Mouse (Mus musculus) midbrain, embryonic 16.5 days (tissue): ENCODE results near the gene Tnfrsf21. TPM values are rescaled to one million over a fixed set of nuclear protein-coding genes. Genes with fewer than 3 reads are reported as not detected.

ENCODE experiments used
- ATAC-seq: fragments of 200-750 bp; cut with Nextera tagmentation; 2 replicates; pipeline ENCODE4 v1.8.0; 2017; ENCODE audit warnings: moderate TSS enrichment
- H3K27ac ChIP-seq: fragments of 300-500 bp; sonication (generic); 2 replicates; pipeline ENCODE4 v1.5.1; 2014; ENCODE audit warnings: mild to moderate bottlenecking, low read length, mixed read lengths
- H3K27me3 ChIP-seq: fragments of 300-500 bp; sonication (generic); 2 replicates; pipeline ENCODE4 v1.6.1; 2014; ENCODE audit warnings: low read depth, low read length, mixed read lengths; ENCODE audit not compliant: control insufficient read depth, insufficient read depth
- H3K36me3 ChIP-seq: fragments of 300-500 bp; sonication (generic); 2 replicates; pipeline ENCODE4 v1.6.1; 2014; ENCODE audit warnings: mild to moderate bottlenecking, low read length, moderate library complexity, mixed read lengths; ENCODE audit not compliant: control insufficient read depth, insufficient read depth
- H3K4me1 ChIP-seq: fragments of 300-500 bp; sonication (generic); 2 replicates; pipeline ENCODE4 v1.6.1; 2014; ENCODE audit warnings: mild to moderate bottlenecking, low read length, mixed read lengths; ENCODE audit not compliant: control insufficient read depth, insufficient read depth
- H3K4me2 ChIP-seq: fragments of 300-500 bp; sonication (generic); 2 replicates; pipeline ENCODE4 v1.6.1; 2014; ENCODE audit warnings: mild to moderate bottlenecking, low read length, mixed read lengths
- H3K4me3 ChIP-seq: fragments of 300-500 bp; sonication (generic); 2 replicates; pipeline ENCODE4 v1.5.1; 2014; ENCODE audit warnings: low read depth, mild to moderate bottlenecking, low read length, moderate library complexity, mixed read lengths
- H3K9ac ChIP-seq: fragments of 300-500 bp; sonication (generic); 2 replicates; pipeline ENCODE4 v1.6.1; 2014; ENCODE audit warnings: low read depth, low read length, mixed read lengths
- H3K9me3 ChIP-seq: fragments of 300-500 bp; sonication (generic); replicated peaks from 2 replicates; pipeline ENCODE4 v1.6.1; 2014; ENCODE audit warnings: mild to moderate bottlenecking, low read length, mixed read lengths; ENCODE audit not compliant: control insufficient read depth, poor library complexity, severe bottlenecking
- WGBS: fragments of 180-500 bp; shearing (Covaris S2); extraction: QIAGEN DNeasy Blood & Tissue Kit; methylation state at CpG from one replicate; pipeline ENCODE4 v1.1.7; 2014; 5-methylcytosine and 5-hydroxymethylcytosine counted together
- polyA plus RNA-seq: library from polyadenylated mRNA; unstranded; fragments of >200 nt; fragmentation: Nextera tagmentation; extraction: Ambion mirVana; gene quantifications from 2 replicates; pipeline ENCODE4 v1.2.1, GENCODE M21; 2015

The Tnfrsf21 gene
- polyA plus RNA-seq, 1 experiment from 2014 or later: 71.6 TPM

GRCm38 (mm10) chr17:43109501-43109900 is 93.1 kb downstream of the Tnfrsf21 start:
- Histone ChIP-seq H3K9ac (no peak overlapping the region), H3K27ac (no peak overlapping the region), H3K4me1 (no peaks in the 10 kb centered on the region; the same call in 1 of the 2 replicates), H3K36me3 (no peaks in the 10 kb centered on the region), H3K4me3 (no peak overlapping the region), H3K9me3 (no peaks in the 10 kb centered on the region), H3K4me2 (no peak overlapping the region), H3K27me3 (no peaks in the 10 kb centered on the region)
- 82% methylated on average over 4 of the region's 4 CpGs for WGBS
- ATAC-seq: no peak

DNA sequence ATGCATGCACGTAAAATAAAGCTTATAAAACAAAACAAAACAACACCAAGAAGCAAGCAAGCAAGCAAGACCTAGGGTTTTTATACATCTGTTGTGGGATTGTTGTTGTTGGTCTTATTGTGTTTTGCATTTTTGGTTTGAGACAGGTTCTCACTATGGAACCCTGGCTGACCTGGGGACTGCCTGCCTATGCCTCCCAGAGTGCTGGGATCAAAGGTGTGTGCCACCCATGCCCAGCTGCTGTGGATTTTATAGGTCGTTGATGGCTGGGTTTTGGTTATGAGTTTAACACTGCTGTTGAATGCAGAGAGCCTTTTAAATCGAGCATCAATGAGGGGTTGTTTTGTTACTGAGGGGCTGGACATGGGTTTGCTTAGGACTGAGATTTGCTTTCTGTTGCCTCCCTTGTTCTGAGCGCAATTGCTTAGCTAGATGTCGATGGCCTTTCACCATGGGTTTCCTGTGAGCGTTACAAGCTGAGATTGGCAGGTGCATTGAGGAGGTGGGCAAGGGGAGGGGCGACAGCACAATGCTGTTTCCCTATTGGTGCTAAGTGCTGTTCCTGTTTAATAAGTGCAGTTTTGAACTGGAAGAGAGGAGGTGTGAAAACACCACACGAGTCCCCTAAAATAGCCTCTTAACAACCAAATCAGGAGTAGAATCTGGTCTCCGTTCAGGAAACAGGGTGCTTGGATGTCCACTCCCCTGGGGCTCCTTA is 94.0 kb downstream of the Tnfrsf21 start:
- no peaks in the 10 kb centered on the region for H3K9me3 ChIP-seq
- no peaks in the 10 kb centered on the region for H3K27me3 ChIP-seq
- 74% methylated on average over 9 of the region's 9 CpGs for WGBS
- H3K4me3 ChIP-seq: no peak overlapping the region
- no peaks in the 10 kb centered on the region for H3K36me3 ChIP-seq
- H3K4me2 ChIP-seq: no peak overlapping the region
- H3K27ac ChIP-seq: no peak overlapping the region
- H3K9ac ChIP-seq: no peak overlapping the region
- no peak for ATAC-seq
- H3K4me1 ChIP-seq: no peaks in the 10 kb centered on the region; the same call in 1 of the 2 replicates

GRCm38 (mm10) chr17:43113391-43113984 is 97.1 kb downstream of the Tnfrsf21 start:
- no peak overlapping the region for H3K9ac ChIP-seq
- H3K4me2 ChIP-seq: no peak overlapping the region
- ATAC-seq: no peak
- no peak overlapping the region for H3K27ac ChIP-seq
- H3K36me3 ChIP-seq: no peaks in the 10 kb centered on the region
- no peaks in the 10 kb centered on the region for H3K9me3 ChIP-seq
- WGBS: 66% methylated on average over 9 of the region's 9 CpGs
- H3K4me1 ChIP-seq: no peaks in the 10 kb centered on the region; the same call in 1 of the 2 replicates
- H3K27me3 ChIP-seq: no peaks in the 10 kb centered on the region
- H3K4me3 ChIP-seq: no peak overlapping the region

GRCm38 (mm10) chr17:43114086-43114581 is 97.8 kb downstream of the Tnfrsf21 start:
- Histone ChIP-seq H3K4me1 (no peaks in the 10 kb centered on the region; the same call in 1 of the 2 replicates), H3K36me3 (no peaks in the 10 kb centered on the region), H3K9me3 (no peaks in the 10 kb centered on the region), H3K4me2 (no peak overlapping the region), H3K9ac (no peak overlapping the region), H3K4me3 (no peak overlapping the region), H3K27me3 (no peaks in the 10 kb centered on the region), H3K27ac (no peak overlapping the region)
- ATAC-seq: peak; percentile 86
- 64% methylated on average over 8 of the region's 8 CpGs for WGBS

DNA sequence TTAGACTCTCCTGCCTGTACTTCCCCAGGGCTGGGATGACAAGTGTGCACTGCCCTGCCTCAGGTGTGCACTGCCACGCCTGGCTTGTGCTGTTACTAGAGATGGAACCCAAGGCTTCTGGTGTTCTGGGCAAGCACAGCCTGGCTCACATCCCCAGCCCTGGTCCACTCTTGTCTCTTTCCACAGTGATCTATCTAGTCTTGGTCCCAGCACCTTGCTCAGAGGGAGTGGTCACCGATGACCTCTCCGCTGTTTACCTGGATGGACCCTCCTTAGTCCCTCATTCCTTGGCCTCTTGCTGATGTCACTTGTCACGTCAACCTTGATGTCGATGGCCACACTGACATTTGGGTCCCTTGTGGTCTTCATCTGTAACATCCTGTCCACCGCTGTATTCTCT is 98.6 kb downstream of the Tnfrsf21 start:
- H3K27ac ChIP-seq: no peak overlapping the region

GRCm38 (mm10) chr17:43116748-43117147 is 100.4 kb downstream of the Tnfrsf21 start:
- Histone ChIP-seq H3K4me1 (no peaks in the 10 kb centered on the region; the same call in 1 of the 2 replicates), H3K9ac (no peak overlapping the region), H3K4me3 (no peak overlapping the region), H3K27ac (no peak overlapping the region), H3K27me3 (no peaks in the 10 kb centered on the region), H3K4me2 (no peak overlapping the region), H3K36me3 (no peaks in the 10 kb centered on the region), H3K9me3 (no peaks in the 10 kb centered on the region)
- no peak for ATAC-seq
- 86% methylated on average over 10 of the region's 10 CpGs for WGBS

More for the DNA sequence above, 98.6 kb downstream of the Tnfrsf21 start:
- Histone ChIP-seq H3K4me1 (no peaks in the 10 kb centered on the region; the same call in 1 of the 2 replicates), H3K4me3 (no peak overlapping the region), H3K27me3 (no peaks in the 10 kb centered on the region), H3K4me2 (no peak overlapping the region), H3K9ac (no peak overlapping the region), H3K9me3 (no peaks in the 10 kb centered on the region), H3K36me3 (no peaks in the 10 kb centered on the region)
- ATAC-seq: 0 out of 2 replicates have a peak, but pooled peaks have one; percentile 15
- 96% methylated on average over 6 of the region's 6 CpGs for WGBS

DNA sequence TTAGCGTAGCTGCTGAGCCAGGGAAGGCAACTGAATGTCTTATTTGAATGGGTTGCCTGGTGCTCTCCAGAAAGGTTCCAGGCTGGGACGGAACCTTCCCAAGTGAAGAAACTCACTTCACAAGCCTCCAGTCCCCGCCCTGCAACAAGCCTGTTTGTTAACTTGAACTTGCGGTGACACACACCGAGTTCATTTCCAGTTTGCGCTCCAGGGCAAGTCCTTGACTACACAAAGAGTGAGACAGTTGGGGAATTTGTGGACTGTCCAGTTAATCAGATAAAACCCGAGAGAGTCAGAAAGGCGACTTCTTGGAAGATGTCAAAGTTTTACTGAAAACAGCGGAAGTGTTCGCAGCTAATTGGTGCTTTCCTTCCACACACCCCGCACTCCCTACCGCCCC is 103.1 kb downstream of the Tnfrsf21 start:
- 84% methylated on average over 12 of the region's 12 CpGs for WGBS
- Histone ChIP-seq H3K27me3 (no peaks in the 10 kb centered on the region), H3K36me3 (no peaks in the 10 kb centered on the region), H3K4me1 (no peaks in the 10 kb centered on the region), H3K4me3 (no peak overlapping the region), H3K4me2 (no peak overlapping the region), H3K9ac (no peak overlapping the region), H3K9me3 (no peaks in the 10 kb centered on the region), H3K27ac (no peak overlapping the region)
- no peak for ATAC-seq

DNA sequence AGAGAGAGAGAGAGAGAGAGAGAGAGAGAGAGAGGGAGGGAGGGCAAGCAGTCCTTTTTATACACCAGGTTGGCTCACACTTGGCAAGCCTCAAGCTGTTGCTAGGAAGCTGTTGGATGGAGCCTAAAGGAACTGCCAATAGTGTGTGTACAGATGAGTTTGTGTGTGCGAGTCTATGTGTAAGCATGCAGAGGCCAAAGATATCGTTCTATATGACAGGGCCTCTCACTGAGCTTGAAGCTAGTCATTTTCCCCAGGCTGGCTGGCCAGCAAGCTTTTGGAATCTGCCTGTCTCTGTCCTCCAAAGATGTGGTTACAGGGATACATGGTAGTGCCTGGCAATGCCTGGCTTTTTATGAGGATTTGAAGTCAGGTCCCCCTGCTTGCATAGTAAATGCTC is 104.7 kb downstream of the Tnfrsf21 start:
- Histone ChIP-seq H3K27ac (no peak overlapping the region), H3K36me3 (no peaks in the 10 kb centered on the region), H3K27me3 (no peaks in the 10 kb centered on the region), H3K9me3 (no peaks in the 10 kb centered on the region), H3K4me2 (no peak overlapping the region), H3K4me1 (no peaks in the 10 kb centered on the region), H3K4me3 (no peak overlapping the region), H3K9ac (no peak overlapping the region)
- WGBS: 83% methylated on average over 2 of the region's 2 CpGs
- ATAC-seq: no peak

DNA sequence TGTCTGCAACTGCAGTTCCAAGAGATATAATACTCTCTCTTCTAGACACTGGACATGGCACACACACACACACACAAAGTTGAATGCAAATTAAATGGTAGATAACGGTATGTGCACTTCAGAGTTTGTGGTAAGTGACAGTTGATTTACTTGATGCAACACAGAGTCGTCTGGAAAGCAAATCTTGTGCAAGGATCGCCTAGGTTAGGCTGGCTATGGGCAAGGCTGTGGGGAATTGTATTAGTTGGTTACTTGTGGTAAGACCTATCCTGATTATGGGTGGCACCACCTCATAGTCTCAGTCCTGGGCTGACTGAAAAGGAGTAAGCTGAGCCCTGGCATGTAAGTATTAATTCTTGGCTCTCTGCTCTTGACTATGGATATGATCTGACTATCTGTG is 112.0 kb downstream of the Tnfrsf21 start:
- H3K36me3 ChIP-seq: no peaks in the 10 kb centered on the region
- no peak for ATAC-seq
- H3K4me3 ChIP-seq: no peak overlapping the region
- H3K4me1 ChIP-seq: no peaks in the 10 kb centered on the region
- H3K9me3 ChIP-seq: no peaks in the 10 kb centered on the region
- H3K27me3 ChIP-seq: no peaks in the 10 kb centered on the region
- H3K9ac ChIP-seq: no peak overlapping the region
- no peak overlapping the region for H3K27ac ChIP-seq
- 90% methylated on average over 3 of the region's 3 CpGs for WGBS
- no peak overlapping the region for H3K4me2 ChIP-seq
